Mouse (Mus musculus) left cerebral cortex, adult 2 months (tissue): ENCODE measurements around the gene Pfkfb2. TPM values are rescaled to one million over a fixed set of nuclear protein-coding genes. Genes with fewer than 3 reads are reported as not detected.

Source experiments
- DNase-seq, 2 experiments: peaks; one replicate each; pipeline ENCODE4 v3.0.0; 2021 to 2022; ENCODE audit warnings: low spot score in 2 of 2, mixed read lengths in 1 of 2; ENCODE audit errors: extremely low spot score in 1 of 2
- H3K27ac ChIP-seq: fragments of 200-600 bp; 2 replicates; pipeline ENCODE4 v1.8.1; 2022
- H3K4me3 ChIP-seq: fragments of 200-600 bp; 2 replicates; pipeline ENCODE4 v1.8.1; 2022
- CTCF ChIP-seq: fragments of 200-600 bp; IDR thresholded peaks from 2 replicates; pipeline ENCODE4 v1.8.1; 2022; ENCODE audit warnings: antibody characterized with exemption, mild to moderate bottlenecking, moderate library complexity
- intact Hi-C: fragments of 180-260 bp; cut with DNase I; formaldehyde crosslinking; loops from one replicate; pipeline ENCODE4 v1.15.1; 2025
- total RNA-seq, 2 experiments: library from RNA; stranded (reverse); gene quantifications; 2 replicates each; pipeline ENCODE4 v1.2.3; 2021

The Pfkfb2 gene
- total RNA-seq, 2 experiments from 2014 or later, result 43.3 to 45.7 TPM

DNA sequence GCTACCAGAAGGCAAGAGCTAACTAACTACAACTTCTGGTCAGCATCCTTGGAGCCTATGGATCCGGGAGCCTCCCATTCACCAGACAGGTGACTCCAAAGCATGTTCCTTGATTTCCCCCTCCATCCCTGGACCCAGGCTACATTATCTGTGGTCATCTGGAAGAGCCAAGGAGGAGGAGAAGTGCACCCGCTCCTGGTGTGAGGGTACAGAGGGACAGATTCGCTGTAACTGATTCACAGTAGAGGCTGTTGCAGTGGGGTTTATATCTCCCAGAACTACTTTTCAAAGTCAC is 12.9 kb downstream of the Pfkfb2 start:
- H3K4me3 ChIP-seq, result peak overlapping the region; percentile 99
- DNase-seq, result no peak
- TF ChIP-seq CTCF, result no peak
- intact Hi-C loops, result loop anchor here (10.0 kb wide), 1 partner anchor 339 kb away; no protein-coding TSS in a partner anchor
- peak overlapping the region; percentile 96 for H3K27ac ChIP-seq

DNA sequence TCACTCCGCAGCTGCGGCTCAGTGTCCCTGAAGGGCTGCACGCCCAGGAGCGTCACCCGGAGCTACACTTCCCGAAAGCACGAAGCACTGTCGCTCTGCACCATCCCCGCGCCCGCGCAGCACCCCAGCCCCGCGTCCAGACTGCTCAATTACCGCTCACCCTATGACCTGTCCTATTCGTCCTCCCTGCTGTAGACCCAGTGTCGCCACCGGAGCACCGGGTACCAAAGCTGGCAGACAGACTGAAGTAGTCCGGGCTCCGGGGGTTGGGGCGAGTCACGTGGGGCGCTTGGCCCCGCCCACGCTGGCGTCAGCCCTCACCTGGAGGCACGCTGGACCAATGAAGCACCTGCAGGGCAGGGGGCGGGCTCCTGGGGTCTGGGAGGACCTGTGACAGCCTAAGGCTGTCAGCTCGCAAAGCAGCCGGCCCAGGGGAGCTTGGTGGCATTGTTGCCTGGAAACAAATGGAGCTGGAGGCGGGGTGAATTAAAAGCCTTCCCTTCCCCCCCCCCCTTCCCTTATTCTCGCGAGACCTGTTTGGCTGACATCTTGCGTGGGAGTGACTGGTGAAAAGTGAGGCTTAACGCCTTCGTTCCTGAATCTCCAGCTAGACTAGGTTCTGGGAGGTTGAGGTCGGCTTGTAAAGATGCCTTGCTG is 13.4 kb downstream of the Pfkfb2 start, which contains the start of gene Gm29427:
TSS of gene Gm29427 (minus strand) at position 239 of the 657 bp plus-strand sequence.
- Histone ChIP-seq H3K4me3 (peak within 1 kb of the TSS; percentile 99), H3K27ac (peak within 1 kb of the TSS; percentile 96)
- no peak for TF ChIP-seq CTCF
- intact Hi-C loops, result loop anchor here (10.0 kb wide), 1 partner anchor 339 kb away; no protein-coding TSS in a partner anchor
- DNase-seq, result peak; percentile 94 to 96

DNA sequence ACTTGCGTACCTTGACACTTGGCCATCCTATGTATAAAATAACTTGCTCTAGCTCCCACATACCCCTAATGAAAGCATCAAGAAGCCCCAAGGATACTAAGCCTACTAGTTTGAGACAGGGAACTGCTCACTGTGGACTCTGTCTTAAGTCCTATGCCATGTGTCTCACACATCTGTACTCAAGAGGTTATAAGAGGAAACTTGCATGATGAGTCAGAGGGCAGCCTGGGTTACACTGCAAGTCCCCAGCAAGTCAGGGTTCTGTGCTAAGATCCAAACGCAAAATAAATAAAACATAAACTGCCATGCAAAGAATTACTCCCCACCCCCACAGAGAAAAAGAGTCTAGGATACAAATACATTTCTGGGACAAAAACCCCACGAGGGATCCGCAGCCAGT is 15.0 kb downstream of the Pfkfb2 start:
- intact Hi-C loops, result loop anchor here (10.0 kb wide), 1 partner anchor 341 kb away; no protein-coding TSS in a partner anchor
- no peak for DNase-seq
- no peak overlapping the region for H3K27ac ChIP-seq
- H3K4me3 ChIP-seq, result no peak overlapping the region
- TF ChIP-seq CTCF, result no peak

DNA sequence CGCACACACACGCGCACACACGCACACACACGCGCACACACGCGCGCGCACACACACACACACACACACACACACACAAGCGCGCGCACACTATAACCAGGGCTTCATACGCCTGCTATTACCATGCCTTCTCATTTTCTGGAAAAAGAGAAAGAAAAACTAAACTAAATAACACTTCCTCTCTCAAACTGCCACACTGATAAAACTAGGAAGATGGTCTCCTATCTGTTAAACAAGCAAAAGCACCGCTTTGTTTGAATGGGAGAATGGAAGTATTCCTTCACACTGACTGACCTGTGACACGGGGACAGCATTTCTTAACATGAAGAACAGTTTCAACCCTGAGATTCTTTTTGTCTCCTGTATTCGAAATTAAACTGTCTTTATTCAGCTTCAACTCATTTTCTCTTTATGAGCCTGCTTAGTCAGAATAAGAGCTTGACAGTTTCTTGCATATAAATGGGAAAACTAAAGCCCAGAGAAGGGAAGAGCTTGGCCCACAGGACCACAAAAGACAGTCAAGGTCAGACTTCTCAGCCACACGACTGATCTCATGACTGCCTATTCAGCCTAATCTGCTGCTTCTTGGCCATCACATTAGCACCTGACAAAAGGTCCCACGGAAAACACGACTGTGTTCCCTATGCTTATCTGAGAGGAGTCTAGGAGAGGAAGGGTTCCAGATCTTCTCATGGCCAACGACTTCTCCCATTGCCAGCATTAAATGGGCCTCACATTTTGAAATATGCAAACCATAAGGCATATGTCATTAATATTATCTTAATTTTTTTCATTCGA is 18.6 kb downstream of the Pfkfb2 start:
- intact Hi-C loops, result loop anchor here (10.0 kb wide), 1 partner anchor 344 kb away; no protein-coding TSS in a partner anchor
- Histone ChIP-seq H3K27ac (no peak overlapping the region), H3K4me3 (no peak overlapping the region)
- no peak for TF ChIP-seq CTCF
- DNase-seq, result no peak

DNA sequence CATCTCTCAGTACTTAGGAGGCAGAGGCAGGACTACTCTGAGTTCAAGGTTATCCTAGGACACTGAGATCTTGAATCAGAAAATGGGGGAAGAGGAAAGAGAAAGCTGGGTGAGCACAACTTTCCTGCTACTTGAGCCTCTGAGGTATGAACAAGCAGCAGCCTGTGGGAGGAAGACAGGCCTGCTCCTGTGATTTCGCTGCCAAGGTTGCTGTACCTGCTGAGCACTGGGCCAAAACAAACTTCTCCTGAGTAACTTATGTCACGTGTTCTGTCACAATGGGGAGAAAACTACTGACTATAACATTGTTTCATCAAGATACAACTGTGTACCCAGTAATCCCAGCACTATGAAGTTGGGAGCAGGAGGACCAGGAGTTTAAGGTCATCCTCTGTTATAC is 25.4 kb downstream of the Pfkfb2 start:
- DNase-seq, result no peak

DNA sequence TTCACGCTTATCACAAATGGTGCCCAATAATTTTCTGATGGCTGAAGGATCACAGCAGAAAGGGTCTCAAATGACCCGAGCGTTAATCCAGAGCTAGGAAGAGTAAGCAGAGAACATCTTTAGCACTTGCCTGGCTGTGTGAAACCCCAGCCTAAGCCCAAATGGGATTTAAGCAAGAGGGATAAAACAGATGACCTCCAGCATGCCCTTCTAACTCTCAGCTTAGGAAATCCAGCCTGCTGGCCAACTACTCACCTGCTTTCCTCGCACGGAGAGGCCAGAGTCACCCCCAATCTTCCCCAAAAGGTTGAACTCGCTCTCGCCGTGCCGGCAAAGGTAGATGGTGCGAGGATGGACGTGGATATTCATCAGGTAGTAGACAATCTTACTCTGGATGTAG is 27.1 kb downstream of the Pfkfb2 start:
- Histone ChIP-seq H3K27ac (no peak overlapping the region), H3K4me3 (no peak overlapping the region)
- no peak for DNase-seq
- intact Hi-C loops, result no loop called here
- no peak for TF ChIP-seq CTCF

More for the DNA sequence above, 25.4 kb downstream of the Pfkfb2 start:
- no peak overlapping the region for H3K4me3 ChIP-seq
- TF ChIP-seq CTCF, result no peak
- intact Hi-C loops, result no loop called here
- no peak overlapping the region for H3K27ac ChIP-seq

DNA sequence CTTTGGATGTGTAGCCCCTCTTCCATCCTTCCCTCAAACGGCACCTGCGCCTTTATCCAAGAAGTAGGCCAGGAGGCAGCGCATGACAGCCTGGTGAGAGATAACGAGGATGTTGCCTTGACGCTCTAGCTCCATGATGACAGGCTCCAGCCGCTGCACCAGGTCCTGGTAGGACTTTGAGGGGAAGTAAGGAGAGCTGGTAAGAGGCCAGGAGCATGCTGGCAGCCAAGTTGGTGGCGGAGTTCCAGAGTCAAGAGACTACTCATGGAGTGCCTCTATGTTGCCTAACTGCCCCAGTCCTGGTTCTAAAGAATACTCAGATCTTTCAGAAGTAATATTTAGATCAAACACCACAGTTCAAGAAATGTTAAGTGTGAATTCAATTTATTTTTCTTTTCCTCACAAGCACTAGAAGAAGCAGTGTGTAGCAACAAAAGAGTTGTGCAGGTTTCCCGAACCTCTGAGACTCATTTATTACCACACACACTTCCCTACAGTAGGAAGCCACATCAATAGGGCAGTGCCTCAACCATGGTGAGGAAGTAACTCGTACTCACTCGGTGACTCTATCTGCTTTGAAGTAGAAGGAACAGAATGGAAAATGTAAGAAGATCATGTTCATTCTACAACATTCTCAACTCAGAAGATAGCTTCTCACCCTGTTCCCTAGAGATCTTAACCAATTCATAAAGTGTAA is 29.0 kb downstream of the Pfkfb2 start:
- DNase-seq, result no peak
- H3K27ac ChIP-seq, result no peak overlapping the region; the same call in 1 of the 2 replicates
- TF ChIP-seq CTCF, result no peak
- intact Hi-C loops, result no loop called here
- no peak overlapping the region for H3K4me3 ChIP-seq

DNA sequence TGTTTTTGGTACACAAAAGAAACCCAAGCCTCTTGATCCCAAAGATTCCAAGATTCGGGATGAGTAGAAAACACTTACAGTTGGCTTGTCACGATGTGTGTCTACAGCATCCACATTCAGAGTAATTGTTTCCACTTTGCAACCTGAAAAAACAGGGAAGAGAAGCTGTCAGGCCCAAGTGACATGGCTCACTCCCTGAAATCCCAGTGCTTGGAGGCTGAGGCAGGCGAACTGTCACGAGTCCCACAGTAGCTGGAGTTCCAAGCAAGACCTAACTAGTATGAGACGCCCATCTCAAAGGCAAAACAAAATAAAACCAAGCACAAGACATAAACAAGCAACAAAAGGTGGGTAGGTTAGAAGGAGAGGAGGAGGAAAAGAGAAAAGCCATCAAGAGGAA is 30.5 kb downstream of the Pfkfb2 start:
- no peak overlapping the region for H3K4me3 ChIP-seq
- intact Hi-C loops, result no loop called here

DNA sequence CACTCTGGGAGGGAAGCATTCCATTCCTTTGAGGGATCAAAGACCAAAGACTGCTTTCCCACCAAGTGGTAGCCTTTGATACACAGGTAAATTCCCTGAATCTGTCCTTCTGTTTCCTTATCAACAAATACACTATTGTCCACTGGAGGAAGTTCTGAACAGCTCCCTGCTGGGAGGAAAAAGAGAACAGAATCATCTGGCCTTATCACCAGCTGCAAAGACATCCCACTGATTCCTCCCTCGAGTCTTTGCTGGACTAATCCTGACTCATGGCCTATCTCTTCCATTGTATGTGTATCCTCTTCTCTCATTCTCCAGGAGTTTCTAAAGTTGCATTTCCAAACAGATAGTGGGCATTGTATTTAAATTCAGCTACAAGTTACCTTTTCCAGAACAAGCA is 45.1 kb downstream of the Pfkfb2 start:
- no peak overlapping the region for H3K27ac ChIP-seq
- TF ChIP-seq CTCF, result no peak
- intact Hi-C loops, result no loop called here
- no peak for DNase-seq
- no peak overlapping the region for H3K4me3 ChIP-seq

More for the DNA sequence above, 30.5 kb downstream of the Pfkfb2 start:
- H3K27ac ChIP-seq, result no peak overlapping the region
- DNase-seq, result no peak
- TF ChIP-seq CTCF, result no peak

DNA sequence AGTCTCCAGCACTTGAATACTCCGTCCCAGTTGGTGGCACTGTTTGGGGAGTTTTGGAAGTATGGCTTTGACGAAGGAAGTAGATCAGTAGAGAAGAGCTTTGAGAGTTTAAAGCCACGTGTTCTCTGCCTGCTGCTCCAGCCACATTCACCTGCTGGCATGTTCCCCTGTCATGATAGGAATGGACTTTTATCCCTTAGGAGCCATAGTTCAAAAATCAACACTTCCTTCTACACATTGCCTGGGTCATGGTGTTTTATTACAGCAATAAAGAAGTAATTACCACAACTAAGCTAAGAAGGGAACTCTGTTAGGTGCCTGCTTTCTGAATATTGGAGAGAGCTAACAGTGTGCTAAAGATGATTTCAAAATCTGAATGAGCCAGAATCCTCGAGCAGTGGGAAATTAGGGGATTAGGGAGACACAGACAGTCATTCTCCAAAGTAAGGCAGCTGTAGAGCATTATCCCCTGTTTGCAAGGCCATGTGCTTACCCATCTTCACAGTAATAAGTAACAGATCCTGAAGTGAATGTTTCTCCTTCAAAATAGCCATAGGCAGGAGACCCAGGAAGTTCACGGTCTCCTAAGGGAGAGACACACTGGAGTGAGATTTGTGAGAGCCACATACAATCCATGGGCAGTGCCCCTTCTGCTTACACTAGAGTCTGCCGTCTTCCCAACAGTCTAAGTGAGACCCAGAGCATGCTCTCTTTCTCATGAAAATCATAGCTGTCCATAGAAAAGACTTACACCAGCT is 47.2 kb downstream of the Pfkfb2 start:
- no peak overlapping the region for H3K27ac ChIP-seq
- no peak for TF ChIP-seq CTCF
- H3K4me3 ChIP-seq, result no peak overlapping the region
- DNase-seq, result no peak
- intact Hi-C loops, result no loop called here

DNA sequence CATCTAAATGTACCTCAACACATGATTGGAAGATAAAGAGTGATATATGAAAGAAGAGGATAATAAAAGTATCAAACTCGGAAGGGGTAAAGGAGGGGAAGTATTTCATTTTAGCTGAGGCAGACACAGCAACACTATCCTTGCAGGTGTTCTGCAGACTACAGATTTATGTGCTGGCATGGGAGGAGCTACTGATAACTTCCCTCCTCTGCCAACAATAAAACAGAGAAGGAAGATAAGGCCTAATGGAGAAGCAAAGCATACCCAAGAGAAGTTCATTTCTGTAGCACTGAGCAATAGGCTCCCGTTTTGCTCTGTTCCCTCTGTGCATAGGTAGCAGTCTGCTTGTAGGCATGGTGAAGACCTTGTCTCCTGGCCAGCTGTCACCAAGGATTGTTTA is 48.0 kb downstream of the Pfkfb2 start:
- TF ChIP-seq CTCF, result no peak
- DNase-seq, result no peak
- intact Hi-C loops, result no loop called here
- H3K4me3 ChIP-seq, result no peak overlapping the region
- no peak overlapping the region for H3K27ac ChIP-seq
